Mouse (Mus musculus): ENCODE results near the gene Olfr1120. TPM values are rescaled to one million over a fixed set of nuclear protein-coding genes. Genes with fewer than 3 reads are reported as not detected.
"Not testable (repeated sequence)": the region's sequence is repeated elsewhere in the genome, so short reads cannot be mapped to it uniquely, and the experiment has no call there.

Gene Olfr1120
- polyA plus RNA-seq (2012; rRNA removed), result not detected in 2 replicates

- no peaks in the 10 kb centered on the region for H3K4me1 ChIP-seq (ENCODE audit: control insufficient read depth, insufficient read depth, insufficient read length, low read length)
- H3K27ac ChIP-seq (ENCODE audit: insufficient read depth, low read depth, low read length), result no peak within 1 kb of the TSS
- H3K4me3 ChIP-seq (ENCODE audit: low read depth, low read length), result no peak within 1 kb of the TSS
- no peaks in the 10 kb centered on the region for H3K27me3 ChIP-seq (ENCODE audit: control insufficient read depth, insufficient read depth, low read length)
- 39% methylated on average over 2 of the region's 2 CpGs for WGBS
- H3K36me3 ChIP-seq (ENCODE audit: control insufficient read depth, insufficient read depth, low read length), result no peaks in the 10 kb centered on the region
- TF ChIP-seq CTCF (IDR thresholded peaks at IDR 0.05; ENCODE audit: extremely low read depth, insufficient read length, insufficient replicate concordance, low read depth, low read length) (no peak), POLR2A (IDR thresholded peaks at IDR 0.05; ENCODE audit: low read depth, low read length) (no peak)
These were observed at the start of gene Olfr1120 for GRCm38 (mm10) chr2:87354515-87354914. TSS of gene Olfr1120 (plus strand) at chr2:87354815.

GRCm38 (mm10) chr2:87307281-87307680, 47.3 kb upstream of the Olfr1120 start, which contains the start of gene Olfr1118:
TSS of gene Olfr1118 (plus strand) at chr2:87307581.
- Histone ChIP-seq H3K36me3 (ENCODE audit: control insufficient read depth, insufficient read depth, low read length) (no peaks in the 10 kb centered on the region), H3K27me3 (ENCODE audit: control insufficient read depth, insufficient read depth, low read length) (no peaks in the 10 kb centered on the region), H3K27ac (ENCODE audit: insufficient read depth, low read depth, low read length) (no peak within 1 kb of the TSS), H3K4me3 (ENCODE audit: low read depth, low read length) (no peak within 1 kb of the TSS), H3K4me1 (ENCODE audit: control insufficient read depth, insufficient read depth, insufficient read length, low read length) (no peaks in the 10 kb centered on the region)
- WGBS, result 68% methylated on average over 1 of the region's 1 CpGs
- TF ChIP-seq POLR2A (IDR thresholded peaks at IDR 0.05; ENCODE audit: low read depth, low read length), result no peak
- TF ChIP-seq CTCF (IDR thresholded peaks at IDR 0.05; ENCODE audit: extremely low read depth, insufficient read length, insufficient replicate concordance, low read depth, low read length), result no peak

GRCm38 (mm10) chr2:87360121-87360520, 5.5 kb downstream of the Olfr1120 start:
- not testable (repeated sequence) for H3K27ac ChIP-seq (ENCODE audit: insufficient read depth, low read depth, low read length); H3K27me3 ChIP-seq (ENCODE audit: control insufficient read depth, insufficient read depth, low read length); H3K36me3 ChIP-seq (ENCODE audit: control insufficient read depth, insufficient read depth, low read length); H3K4me3 ChIP-seq (ENCODE audit: low read depth, low read length); H3K4me1 ChIP-seq (ENCODE audit: control insufficient read depth, insufficient read depth, insufficient read length, low read length)
- 86% methylated on average over 2 of the region's 2 CpGs for WGBS

- Histone ChIP-seq H3K27ac (ENCODE audit: insufficient read depth, low read depth, low read length) (no peak within 1 kb of the TSS), H3K36me3 (ENCODE audit: control insufficient read depth, insufficient read depth, low read length) (no peaks in the 10 kb centered on the region), H3K4me3 (ENCODE audit: low read depth, low read length) (no peak within 1 kb of the TSS), H3K4me1 (ENCODE audit: control insufficient read depth, insufficient read depth, insufficient read length, low read length) (no peaks in the 10 kb centered on the region), H3K27me3 (ENCODE audit: control insufficient read depth, insufficient read depth, low read length) (no peaks in the 10 kb centered on the region)
- TF ChIP-seq POLR2A (IDR thresholded peaks at IDR 0.05; ENCODE audit: low read depth, low read length) (no peak), CTCF (IDR thresholded peaks at IDR 0.05; ENCODE audit: extremely low read depth, insufficient read length, insufficient replicate concordance, low read depth, low read length) (no peak)
- 6% methylated on average over 1 of the region's 1 CpGs for WGBS
These were observed 15.0 kb downstream of the Olfr1120 start, which contains the start of gene Olfr1121 for GRCm38 (mm10) chr2:87369595-87369994. TSS of gene Olfr1121 (plus strand) at chr2:87369895.

- Histone ChIP-seq H3K27me3 (ENCODE audit: control insufficient read depth, insufficient read depth, low read length) (no peaks in the 10 kb centered on the region), H3K36me3 (ENCODE audit: control insufficient read depth, insufficient read depth, low read length) (no peaks in the 10 kb centered on the region), H3K4me1 (ENCODE audit: control insufficient read depth, insufficient read depth, insufficient read length, low read length) (no peaks in the 10 kb centered on the region), H3K4me3 (ENCODE audit: low read depth, low read length) (no peak overlapping the region), H3K27ac (ENCODE audit: insufficient read depth, low read depth, low read length) (no peak overlapping the region)
- 87% methylated on average over 4 of the region's 4 CpGs for WGBS
- TF ChIP-seq CTCF (IDR thresholded peaks at IDR 0.05; ENCODE audit: extremely low read depth, insufficient read length, insufficient replicate concordance, low read depth, low read length) (no peak), POLR2A (IDR thresholded peaks at IDR 0.05; ENCODE audit: low read depth, low read length) (no peak)
These were observed 17.1 kb downstream of the Olfr1120 start for GRCm38 (mm10) chr2:87371726-87372125.

- TF ChIP-seq POLR2A (IDR thresholded peaks at IDR 0.05; ENCODE audit: low read depth, low read length) (no peak), CTCF (IDR thresholded peaks at IDR 0.05; ENCODE audit: extremely low read depth, insufficient read length, insufficient replicate concordance, low read depth, low read length) (no peak)
- Histone ChIP-seq H3K4me3 (ENCODE audit: low read depth, low read length) (no peak overlapping the region), H3K27me3 (ENCODE audit: control insufficient read depth, insufficient read depth, low read length) (no peaks in the 10 kb centered on the region), H3K27ac (ENCODE audit: insufficient read depth, low read depth, low read length) (no peak overlapping the region), H3K36me3 (ENCODE audit: control insufficient read depth, insufficient read depth, low read length) (no peaks in the 10 kb centered on the region), H3K4me1 (ENCODE audit: control insufficient read depth, insufficient read depth, insufficient read length, low read length) (no peaks in the 10 kb centered on the region)
- WGBS, result 76% methylated on average over 2 of the region's 2 CpGs
These were observed 29.3 kb downstream of the Olfr1120 start for GRCm38 (mm10) chr2:87383935-87384334.

GRCm38 (mm10) chr2:87385549-87385948, 30.9 kb downstream of the Olfr1120 start, which contains the start of gene Olfr1122:
TSS of gene Olfr1122 (plus strand) at chr2:87385849.
- no peaks in the 10 kb centered on the region for H3K36me3 ChIP-seq (ENCODE audit: control insufficient read depth, insufficient read depth, low read length)

GRCm38 (mm10) chr2:87393605-87394004, 39.0 kb downstream of the Olfr1120 start:
- H3K4me3 ChIP-seq (ENCODE audit: low read depth, low read length); H3K36me3 ChIP-seq (ENCODE audit: control insufficient read depth, insufficient read depth, low read length); H3K27me3 ChIP-seq (ENCODE audit: control insufficient read depth, insufficient read depth, low read length); H3K27ac ChIP-seq (ENCODE audit: insufficient read depth, low read depth, low read length); H3K4me1 ChIP-seq (ENCODE audit: control insufficient read depth, insufficient read depth, insufficient read length, low read length): not testable (repeated sequence)
- WGBS, result 83% methylated on average over 5 of the region's 5 CpGs

More at GRCm38 (mm10) chr2:87385549-87385948, 30.9 kb downstream of the Olfr1120 start, which contains the start of gene Olfr1122:
- H3K4me1 ChIP-seq (ENCODE audit: control insufficient read depth, insufficient read depth, insufficient read length, low read length), result no peaks in the 10 kb centered on the region
- no peaks in the 10 kb centered on the region for H3K27me3 ChIP-seq (ENCODE audit: control insufficient read depth, insufficient read depth, low read length)
- TF ChIP-seq CTCF (IDR thresholded peaks at IDR 0.05; ENCODE audit: extremely low read depth, insufficient read length, insufficient replicate concordance, low read depth, low read length) (no peak), POLR2A (IDR thresholded peaks at IDR 0.05; ENCODE audit: low read depth, low read length) (no peak)
- H3K4me3 ChIP-seq (ENCODE audit: low read depth, low read length), result no peak within 1 kb of the TSS
- no peak within 1 kb of the TSS for H3K27ac ChIP-seq (ENCODE audit: insufficient read depth, low read depth, low read length)
- 67% methylated on average over 2 of the region's 2 CpGs for WGBS

- H3K36me3 ChIP-seq (ENCODE audit: control insufficient read depth, insufficient read depth, low read length); H3K4me1 ChIP-seq (ENCODE audit: control insufficient read depth, insufficient read depth, insufficient read length, low read length); H3K27me3 ChIP-seq (ENCODE audit: control insufficient read depth, insufficient read depth, low read length); H3K4me3 ChIP-seq (ENCODE audit: low read depth, low read length); H3K27ac ChIP-seq (ENCODE audit: insufficient read depth, low read depth, low read length): not testable (repeated sequence)
- WGBS, result 77% methylated on average over 7 of the region's 7 CpGs
These were observed 40.1 kb downstream of the Olfr1120 start for GRCm38 (mm10) chr2:87394686-87395085.
